Mouse (Mus musculus) inflammation-experienced regulatory T-cells, adult 6 months (primary cell): ENCODE measurements around the gene Bach2. TPM values are rescaled to one million over a fixed set of nuclear protein-coding genes. Genes with fewer than 3 reads are reported as not detected.

ENCODE experiments used
- ATAC-seq: one replicate; pipeline ENCODE4 v1.8.0; 2017
- polyA plus RNA-seq, 3 experiments: library from polyadenylated mRNA; unstranded; fragments of 100-300 nt; shearing (Covaris generic); gene quantifications; one replicate each; pipeline ENCODE4 v1.2.1; 2017

Bach2 gene
- polyA plus RNA-seq, 3 experiments from 2014 or later, result 1.9 to 18.4 (median 14.6) TPM

DNA sequence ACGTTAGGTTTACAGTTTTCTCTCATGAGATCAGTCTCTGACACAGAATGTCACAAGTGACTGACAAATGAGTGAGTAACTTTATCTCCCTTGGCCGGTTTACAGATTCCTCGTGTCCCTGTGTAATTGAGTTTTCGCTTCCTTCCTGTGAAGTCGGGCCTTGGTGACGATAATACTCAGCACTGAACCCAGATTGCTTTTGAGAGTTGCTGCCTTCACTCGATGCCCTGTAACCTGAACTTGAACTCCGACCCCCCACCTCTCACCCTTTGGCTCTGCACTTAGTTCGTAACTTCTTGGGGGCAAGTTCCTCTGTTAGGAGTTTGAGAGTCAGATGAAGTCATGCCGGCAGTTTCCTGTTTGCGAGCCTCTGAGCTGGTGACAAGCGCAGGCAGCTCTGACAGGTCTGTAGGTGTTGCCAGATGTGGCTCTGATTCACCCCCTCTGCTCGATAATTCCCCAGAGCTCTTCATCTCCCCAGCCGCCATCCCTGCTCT lies 124.9 kb downstream of the Bach2 start:
- peak; percentile 86 for ATAC-seq

- no peak for ATAC-seq
Observed at GRCm38 (mm10) chr4:32365144-32365907, 126.7 kb downstream of the Bach2 start.

DNA sequence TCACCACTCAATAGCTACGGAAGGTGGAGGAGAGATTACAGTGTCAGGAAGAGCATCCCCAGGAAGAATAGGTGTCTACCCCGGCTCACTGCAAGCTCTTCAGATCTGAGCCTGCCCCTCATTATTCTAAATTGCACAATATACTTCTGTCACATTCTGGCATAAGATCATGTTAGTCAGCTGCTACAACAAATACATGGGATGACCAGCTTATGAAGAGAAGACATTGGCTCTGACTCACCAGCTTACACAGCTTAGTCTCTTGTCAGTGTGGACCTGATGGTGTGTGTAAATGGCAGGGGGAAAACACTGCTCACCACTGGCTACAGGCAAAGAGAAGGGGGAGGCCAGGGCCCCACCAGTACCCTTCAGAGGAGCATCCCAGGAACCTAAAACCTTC lies 127.6 kb downstream of the Bach2 start:
- no peak for ATAC-seq

DNA sequence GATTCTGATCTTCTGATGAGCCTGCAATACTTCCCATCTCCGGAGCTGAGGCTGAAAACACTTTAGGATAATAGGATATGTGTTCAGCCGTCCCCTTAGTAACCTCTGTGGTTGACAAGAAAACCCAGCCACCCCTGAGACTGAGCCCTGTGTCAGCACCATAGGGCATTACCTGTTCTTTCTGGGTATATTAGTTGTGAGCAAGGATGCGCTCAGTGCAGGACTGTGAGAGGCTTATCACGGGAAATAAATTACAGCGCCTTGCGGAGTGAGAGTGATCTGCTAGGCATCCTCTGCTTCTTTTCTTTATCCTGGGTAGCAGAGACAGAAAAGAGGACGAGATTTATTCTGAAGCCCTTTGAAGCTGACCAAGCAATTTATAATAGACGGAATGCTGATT lies 129.7 kb downstream of the Bach2 start:
- no peak for ATAC-seq

- ATAC-seq, result no peak
Observed at GRCm38 (mm10) chr4:32373085-32373484, 134.5 kb downstream of the Bach2 start.

DNA sequence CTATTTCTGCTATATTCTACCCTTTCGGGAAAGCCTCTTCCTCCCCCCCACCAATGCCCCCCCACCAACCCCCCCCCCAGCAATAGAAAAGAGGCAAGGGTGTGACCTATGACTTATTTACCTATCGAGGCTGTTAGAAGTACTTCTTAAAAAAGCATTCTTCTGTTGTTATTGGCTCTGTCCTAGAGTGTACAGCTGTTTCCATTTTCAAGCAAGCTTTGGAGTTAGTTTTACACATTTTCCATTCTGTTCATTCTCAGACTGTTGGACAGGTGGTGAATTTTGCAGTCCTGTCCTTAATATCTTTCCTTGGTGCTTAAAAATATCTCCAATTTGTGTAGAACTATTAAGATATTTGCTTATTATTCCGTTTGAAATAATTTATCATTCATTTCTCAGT lies 134.9 kb downstream of the Bach2 start:
- ATAC-seq, result no peak

DNA sequence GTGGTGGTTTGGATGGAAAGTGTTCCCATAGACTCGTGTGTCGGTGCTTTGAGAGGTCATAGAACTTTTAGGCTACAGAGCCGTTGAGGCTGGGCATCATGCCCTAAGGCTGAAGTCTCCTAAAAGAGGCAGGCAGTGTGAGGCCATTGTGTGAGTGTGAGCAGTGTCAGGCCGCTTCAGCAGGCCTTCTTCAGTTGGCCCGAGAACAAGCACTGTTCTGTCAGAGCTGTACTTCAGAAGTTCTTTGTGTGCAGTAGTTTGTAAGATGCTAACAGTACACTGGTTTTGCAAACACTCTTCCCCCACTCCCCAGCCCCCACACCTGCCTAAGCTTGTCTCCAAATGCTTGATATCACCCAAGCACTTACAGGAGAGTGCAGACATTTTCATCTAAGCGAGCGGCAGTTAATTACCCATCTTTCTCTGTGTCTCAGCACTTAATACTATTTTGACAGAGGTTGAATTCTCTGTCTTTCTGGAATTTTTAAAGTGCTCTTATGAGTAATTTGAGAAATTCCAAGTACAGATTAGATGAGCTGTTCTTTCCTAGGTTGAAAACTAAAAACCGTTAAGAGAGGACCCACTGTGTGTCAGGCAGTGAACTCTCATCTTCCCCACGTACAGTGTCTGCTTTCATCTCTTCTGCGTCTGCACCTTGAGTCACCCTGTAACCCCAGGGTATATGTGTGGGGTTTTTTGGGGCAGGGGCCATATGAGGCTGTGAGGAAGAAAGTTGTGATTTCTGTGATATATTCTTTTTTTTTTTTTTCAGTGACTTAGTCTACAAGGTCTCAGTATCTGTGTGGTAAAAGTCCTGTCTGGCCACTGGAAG lies 136.4 kb downstream of the Bach2 start:
- ATAC-seq, result peak; percentile 47

DNA sequence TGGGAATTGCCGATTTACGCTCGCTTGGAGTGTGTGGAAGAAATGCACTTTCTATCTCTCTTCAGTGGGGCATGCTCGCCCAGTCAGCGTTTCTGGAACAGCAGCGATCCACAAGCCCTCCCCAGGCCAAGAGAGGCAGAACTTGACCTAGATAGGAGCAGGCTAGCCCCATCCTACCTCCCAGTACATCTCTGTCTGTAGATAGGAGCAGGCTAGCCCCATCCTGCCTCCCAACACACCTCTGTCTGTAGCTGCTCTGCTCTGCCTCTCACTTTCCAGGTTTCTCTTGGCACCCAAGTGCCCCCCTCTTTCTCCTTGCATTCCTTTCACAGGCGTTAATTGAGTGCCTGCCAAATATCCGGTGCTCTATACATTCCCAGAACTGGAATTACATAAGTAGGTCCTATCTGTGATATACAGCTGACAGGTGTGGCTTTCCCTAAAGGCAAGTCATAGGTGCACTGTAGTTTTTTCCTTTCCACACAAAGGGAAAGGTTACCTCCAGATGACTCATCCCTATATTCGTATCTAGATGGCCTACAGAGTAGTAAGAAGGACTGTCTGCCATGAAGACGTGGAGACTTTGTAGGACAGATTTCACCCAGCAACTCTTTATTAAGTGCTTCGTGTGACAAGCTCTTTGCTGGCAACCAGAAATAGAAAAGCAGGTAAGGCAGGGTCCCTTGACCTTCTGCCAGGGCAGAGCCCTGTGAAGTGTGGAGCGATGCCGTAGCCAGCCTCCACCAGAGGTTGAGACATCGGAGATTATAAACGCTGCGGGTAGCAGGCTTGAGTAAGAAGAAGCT lies 137.3 kb downstream of the Bach2 start:
- peak; percentile 55 for ATAC-seq

- ATAC-seq, result no peak
Observed at GRCm38 (mm10) chr4:32376527-32376948, 137.9 kb downstream of the Bach2 start.

GRCm38 (mm10) chr4:32379140-32379539 lies 140.5 kb downstream of the Bach2 start:
- no peak for ATAC-seq

- ATAC-seq, result no peak
Observed at GRCm38 (mm10) chr4:32381666-32382381, 143.2 kb downstream of the Bach2 start.

DNA sequence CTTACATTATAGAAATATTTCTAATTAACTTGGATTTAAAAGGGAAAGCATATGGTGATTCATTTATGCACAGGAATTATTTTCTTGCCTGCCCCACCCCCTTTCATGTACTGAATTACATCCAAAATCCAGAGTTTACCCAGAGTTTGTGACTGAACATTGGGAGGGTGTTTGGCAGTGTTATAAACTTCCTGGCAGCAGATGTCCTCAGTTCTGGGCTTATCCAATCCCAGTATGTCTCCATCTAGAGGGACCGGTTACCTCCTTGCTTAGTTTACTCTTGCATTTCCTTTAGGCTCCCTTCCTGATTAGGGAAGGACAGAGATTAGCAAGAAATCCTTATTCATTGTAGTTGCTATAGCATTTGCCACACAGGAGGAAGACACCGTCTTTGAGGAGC lies 146.5 kb downstream of the Bach2 start:
- ATAC-seq, result no peak

DNA sequence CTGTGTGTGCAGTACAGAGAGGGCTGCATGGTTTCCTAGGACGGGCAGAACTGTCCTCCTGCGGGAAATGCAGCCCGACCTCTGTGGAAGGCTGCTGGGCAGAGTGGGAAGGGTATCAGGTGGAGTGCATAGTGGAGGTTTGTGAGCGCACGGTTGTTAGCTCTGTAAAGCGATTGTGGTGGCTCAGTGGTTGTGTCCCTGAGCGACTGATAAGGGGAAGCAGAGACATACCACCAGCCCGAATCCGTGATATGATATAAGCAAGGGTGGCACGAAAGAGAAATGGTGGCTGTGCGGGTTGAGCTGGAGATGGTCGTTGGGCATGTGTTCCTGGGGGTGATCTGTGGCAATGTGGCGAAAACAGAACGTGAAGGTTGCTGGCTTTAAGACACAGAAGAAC lies 147.0 kb downstream of the Bach2 start:
- no peak for ATAC-seq

GRCm38 (mm10) chr4:32386346-32386745 lies 147.7 kb downstream of the Bach2 start:
- no peak for ATAC-seq

- no peak for ATAC-seq
Observed at GRCm38 (mm10) chr4:32386931-32387330, 148.3 kb downstream of the Bach2 start.

- peak; percentile 51 for ATAC-seq
Observed at GRCm38 (mm10) chr4:32387479-32388240, 149.1 kb downstream of the Bach2 start.

DNA sequence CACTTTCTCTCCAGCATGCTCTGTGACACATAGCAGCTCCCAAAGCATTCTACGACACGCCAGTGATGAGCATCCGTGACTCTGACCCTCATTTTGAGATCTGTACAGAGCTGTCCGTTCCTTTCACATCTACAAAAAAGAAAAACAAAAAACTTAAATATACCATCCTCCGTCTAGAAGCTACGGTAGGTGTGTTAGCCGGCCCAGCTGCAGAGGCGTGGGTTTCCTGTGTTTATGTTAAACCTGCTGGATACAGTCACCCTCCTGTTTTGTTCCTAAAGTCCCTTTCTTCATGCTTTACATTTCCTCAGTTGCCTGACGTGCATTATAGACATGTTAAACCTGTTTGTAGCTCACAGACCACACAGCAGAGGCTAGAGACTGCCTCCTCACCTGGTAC lies 150.0 kb downstream of the Bach2 start:
- peak; percentile 51 for ATAC-seq

DNA sequence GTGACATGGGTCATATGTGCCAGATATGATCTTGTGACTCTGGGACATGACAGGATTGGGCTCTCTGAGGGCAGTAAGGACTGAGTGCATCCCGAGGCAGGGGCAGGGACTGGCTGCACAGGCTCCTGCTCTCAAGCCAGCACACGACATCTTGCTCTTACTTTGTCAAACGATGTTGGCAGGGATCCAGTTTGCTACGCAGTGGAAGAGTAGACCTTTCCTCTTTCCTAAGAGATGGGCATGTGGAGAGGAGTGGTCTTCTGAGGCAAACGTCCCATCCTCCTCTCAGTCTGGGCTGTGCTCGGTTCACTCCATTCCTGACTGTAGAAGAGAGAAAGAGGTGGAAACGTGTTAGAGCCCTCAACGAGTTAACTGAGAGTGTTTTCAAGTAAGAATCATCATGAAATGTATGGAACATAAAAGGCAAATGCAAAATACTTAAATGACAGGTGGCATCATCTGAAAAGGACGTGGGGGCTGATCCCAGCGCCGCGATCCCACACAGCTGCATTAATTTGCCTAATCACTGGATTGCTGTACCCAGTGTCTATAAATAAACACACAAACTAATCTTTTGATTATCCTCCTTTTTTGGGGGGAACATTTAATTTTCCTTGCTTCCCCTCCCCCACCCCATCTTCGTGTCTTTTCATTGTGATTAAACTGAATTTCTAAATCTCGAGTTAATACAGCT lies 150.7 kb downstream of the Bach2 start:
- no peak for ATAC-seq

GRCm38 (mm10) chr4:32391260-32391659 lies 152.7 kb downstream of the Bach2 start:
- no peak for ATAC-seq

DNA sequence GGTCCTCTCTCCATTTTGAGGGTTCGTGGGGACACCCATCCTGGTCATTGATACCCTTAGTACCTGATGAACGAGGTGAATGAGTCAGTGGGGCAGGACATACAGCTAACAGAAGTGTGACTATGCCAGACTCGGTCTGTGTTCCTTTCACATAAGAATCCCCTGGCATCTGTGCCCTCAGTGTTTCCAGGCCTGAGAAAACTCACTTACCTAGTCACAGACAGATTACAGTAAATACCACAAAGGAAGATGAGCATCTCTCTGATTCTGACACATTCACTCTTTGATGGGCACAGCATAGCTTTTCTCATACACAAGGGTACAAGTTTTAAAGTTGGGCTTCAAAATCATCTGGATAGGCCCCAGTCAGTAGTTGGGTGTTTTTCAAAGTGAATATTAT lies 154.6 kb downstream of the Bach2 start:
- peak; percentile 12 for ATAC-seq

GRCm38 (mm10) chr4:32393951-32394350 lies 155.3 kb downstream of the Bach2 start:
- ATAC-seq, result no peak
